Mouse (Mus musculus): ENCODE data around the gene Dip2b.

DNA sequence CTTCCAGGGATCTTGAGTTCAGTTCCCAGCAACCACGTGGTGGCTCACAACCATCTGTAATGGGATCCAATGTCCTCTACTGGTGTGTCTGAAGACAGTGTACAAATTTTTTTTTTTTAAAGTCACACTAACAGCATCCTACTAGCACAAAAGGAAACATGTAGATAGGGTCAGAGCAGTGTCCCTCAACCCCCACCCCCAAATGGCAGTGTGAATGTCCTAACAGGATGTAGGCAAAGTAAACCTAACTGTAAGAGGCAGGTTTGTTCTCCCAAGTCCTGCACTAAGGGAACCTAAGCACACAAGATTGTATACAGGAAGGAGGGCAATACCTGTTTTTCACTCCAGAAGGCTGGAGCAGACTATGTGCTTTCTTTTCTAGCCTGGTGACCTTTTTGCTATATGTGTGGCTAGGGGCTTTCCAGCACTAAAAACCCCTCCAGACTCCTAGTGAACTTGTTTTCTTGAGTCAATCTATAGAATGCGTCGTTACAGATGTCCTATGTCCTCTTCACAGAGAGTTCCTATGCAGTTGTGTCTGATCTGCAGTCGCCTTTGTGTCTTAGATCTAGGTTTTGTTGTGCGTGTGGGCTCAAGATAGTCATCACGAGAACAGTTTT, 20.1 kb upstream of the Dip2b start:
- TF ChIP-seq CTCF (IDR thresholded peaks at IDR 0.05; ENCODE audit: low read depth) (no peak), EP300 (IDR thresholded peaks at IDR 0.05; ENCODE audit: low read depth) (no peak)

Data from liver, postnatal 0 days (tissue).